Mouse (Mus musculus) granulocyte monocyte progenitor cell, adult 5-6 weeks (primary cell): ENCODE data around the gene Axdnd1. TPM values are rescaled to one million over a fixed set of nuclear protein-coding genes. Genes with fewer than 3 reads are reported as not detected.

Experiments used
- ATAC-seq: replicated peaks from 2 replicates; pipeline ENCODE4 v1.8.0; 2016; ENCODE audit warnings: mild to moderate bottlenecking, moderate TSS enrichment, inconsistent platforms; ENCODE audit not compliant: poor library complexity, severe bottlenecking
- total RNA-seq, 2 experiments: library from RNA; stranded (forward) in 1 of 2; stranded (reverse) in 1 of 2; fragments of 200-712, 200-1000 nt in 1 of 2; fragments of >200 nt in 1 of 2; fragmentation: Nextera tagmentation in 1 of 2; gene quantifications; 2 replicates each; pipeline ENCODE4 v1.2.3; 2014 to 2017

The Axdnd1 gene
- not detected in 2 replicates for total RNA-seq (2014; fragmentation: Nextera tagmentation)
- 0.26 and 1.5 TPM in 2 replicates for total RNA-seq (2017)

- peak; percentile 93 for ATAC-seq
These were observed at the start of gene Axdnd1 for GRCm38 (mm10) chr1:156420671-156421297. TSS of gene Axdnd1 (minus strand) at chr1:156421159.

- no peak for ATAC-seq
These were observed 49.6 kb upstream of the Axdnd1 start for GRCm38 (mm10) chr1:156470557-156470956.

DNA sequence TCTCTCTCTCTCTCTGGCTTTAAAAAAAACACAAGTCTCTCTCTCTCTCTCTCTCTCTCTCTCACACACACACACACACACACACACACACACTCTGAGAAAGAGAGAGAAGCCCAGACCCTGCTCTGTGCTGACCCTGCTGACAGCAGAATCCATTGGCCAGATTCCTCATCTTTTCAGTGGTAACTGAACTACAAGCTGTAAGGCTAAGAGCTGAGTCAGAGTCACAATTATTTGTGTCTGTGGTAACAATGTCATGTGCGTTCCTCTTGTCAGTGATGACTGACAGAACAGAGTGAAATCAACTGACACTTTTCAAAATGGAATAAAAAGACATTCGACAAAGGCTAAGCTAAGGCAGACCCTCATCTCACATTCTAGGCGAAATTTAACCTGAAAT lies 47.6 kb upstream of the Axdnd1 start:
- no peak for ATAC-seq

- peak; percentile 56 for ATAC-seq
These were observed 46.8 kb upstream of the Axdnd1 start for GRCm38 (mm10) chr1:156467655-156468255.

DNA sequence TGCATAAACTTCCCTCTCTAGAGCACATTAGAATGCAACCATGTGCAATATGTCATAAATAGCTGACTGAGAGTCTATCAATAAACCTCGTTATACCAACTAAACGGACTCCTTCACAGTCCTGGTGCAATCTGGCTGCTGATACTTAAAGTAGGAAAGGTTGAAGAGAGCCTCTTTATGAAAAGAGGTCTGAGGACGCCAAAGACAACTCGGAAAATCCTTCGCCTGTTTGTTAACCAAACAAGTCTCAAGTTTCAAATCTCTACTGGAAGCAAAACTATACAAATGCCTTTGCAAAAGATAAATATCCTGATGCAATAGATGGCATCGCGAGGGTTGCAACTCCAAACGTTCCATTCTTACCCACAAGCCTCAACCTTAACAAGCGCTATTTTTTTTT lies 44.0 kb upstream of the Axdnd1 start:
- ATAC-seq: no peak

- no peak for ATAC-seq
These were observed 43.3 kb upstream of the Axdnd1 start for GRCm38 (mm10) chr1:156463981-156464853.

- ATAC-seq: no peak
These were observed 41.5 kb upstream of the Axdnd1 start for GRCm38 (mm10) chr1:156462273-156462991.

DNA sequence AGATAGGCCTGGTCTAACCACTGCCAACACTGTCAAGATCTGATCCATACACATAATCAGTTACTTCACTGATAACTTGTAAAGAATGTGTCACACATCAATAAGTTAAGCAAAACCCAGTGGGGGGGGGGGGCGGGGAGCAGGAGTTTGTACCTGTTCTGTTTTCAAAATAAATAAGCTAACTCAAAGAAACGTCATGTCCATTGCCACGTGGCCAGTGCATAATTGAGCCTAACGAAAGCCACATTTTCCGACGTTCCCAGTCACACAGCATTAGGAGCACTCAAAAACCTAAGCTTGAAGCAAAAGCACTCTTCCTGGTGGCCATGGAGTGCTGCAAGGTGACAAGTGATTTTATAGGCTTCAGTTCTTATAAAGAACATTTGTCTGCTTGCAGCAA lies 40.1 kb upstream of the Axdnd1 start:
- no peak for ATAC-seq

- no peak for ATAC-seq
These were observed 39.3 kb upstream of the Axdnd1 start for GRCm38 (mm10) chr1:156460216-156460615.

DNA sequence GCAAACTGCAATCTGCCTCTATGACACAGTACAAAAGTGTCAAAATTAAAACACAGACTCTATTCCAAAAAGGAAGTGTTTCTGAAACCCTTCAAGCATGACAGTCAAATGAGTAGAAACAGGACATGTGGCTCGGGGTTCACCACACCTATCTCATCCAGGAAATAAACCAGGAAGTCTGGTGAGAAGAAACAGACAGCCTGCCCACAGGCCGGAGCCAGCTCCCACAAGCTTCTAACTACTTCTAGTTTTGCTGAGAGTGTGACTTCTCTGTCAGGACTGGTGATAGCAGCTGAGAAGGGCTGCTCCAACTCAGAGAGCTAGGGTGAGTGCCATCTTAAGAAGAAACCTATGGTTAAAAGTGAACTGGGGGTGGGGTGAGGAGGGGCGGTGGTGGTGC lies 38.7 kb upstream of the Axdnd1 start:
- peak; percentile 92 for ATAC-seq

DNA sequence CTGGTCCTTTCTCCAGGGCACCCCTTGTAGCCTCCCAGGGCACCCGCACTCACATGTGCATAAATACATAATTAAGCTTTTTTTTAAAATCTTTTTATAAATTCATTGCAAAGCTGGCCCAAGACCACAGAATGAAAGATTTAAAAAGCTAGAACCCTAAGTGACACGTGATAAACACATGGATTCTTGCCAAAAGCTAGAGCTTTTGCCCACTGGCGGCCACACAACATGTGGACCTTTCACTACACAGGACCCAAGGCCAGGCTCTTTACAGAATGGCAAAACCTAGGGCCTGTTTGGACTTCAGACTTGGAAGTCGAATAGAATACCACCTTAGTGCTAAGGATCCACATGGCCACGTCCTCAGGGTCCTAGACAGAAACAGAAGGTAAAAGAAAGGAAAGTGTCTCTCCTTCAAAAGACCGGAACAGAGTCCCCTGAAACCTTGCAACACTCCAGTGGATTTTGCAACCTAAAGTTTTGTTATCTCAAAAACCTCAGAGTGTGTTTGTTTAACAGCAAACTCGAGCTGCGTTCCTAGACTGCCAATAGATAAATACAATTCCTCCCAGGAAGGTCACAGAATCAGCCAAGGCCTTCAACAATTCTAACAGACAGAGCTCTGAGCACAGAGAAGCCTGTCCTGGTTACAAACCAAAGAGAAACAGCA lies 37.6 kb upstream of the Axdnd1 start:
- peak; percentile 65 for ATAC-seq

DNA sequence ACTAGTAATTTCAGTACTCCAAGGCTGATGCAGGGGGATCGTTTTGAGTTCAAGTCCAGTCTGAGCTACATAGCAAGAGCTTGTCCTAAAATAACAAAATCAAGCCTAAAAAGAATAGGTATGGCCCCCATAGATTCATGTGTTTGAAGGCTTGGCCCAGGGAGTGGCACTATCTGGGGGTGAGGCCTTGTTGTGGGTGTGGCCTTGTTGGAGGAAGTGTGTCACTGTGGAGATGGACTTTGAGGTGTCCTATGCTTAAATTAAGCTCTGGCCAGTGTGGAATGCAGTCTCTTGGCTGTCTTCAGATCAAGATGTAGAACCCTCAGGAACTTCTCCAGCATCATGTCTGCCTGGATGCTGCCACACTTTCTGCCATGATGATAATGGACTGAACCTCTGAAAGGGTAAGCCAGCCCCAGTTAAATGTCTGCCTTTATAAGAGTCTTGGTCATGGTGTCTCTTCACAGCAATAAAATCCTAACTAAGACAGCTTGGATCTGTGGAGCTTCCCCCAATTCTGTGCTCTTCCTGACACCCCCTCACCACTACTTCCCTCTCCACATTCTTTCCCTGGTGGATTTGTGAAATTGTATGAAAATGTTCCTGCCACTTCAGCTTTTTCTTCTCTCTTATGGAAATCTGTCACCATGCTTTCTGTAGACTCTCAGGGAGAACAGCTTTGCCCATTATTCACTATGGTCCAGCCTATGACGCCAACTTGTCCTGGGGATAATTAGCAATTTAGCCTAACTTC lies 34.2 kb upstream of the Axdnd1 start:
- no peak for ATAC-seq

GRCm38 (mm10) chr1:156454384-156454783 lies 33.4 kb upstream of the Axdnd1 start:
- no peak for ATAC-seq

- no peak for ATAC-seq
These were observed 32.9 kb upstream of the Axdnd1 start for GRCm38 (mm10) chr1:156453876-156454275.

DNA sequence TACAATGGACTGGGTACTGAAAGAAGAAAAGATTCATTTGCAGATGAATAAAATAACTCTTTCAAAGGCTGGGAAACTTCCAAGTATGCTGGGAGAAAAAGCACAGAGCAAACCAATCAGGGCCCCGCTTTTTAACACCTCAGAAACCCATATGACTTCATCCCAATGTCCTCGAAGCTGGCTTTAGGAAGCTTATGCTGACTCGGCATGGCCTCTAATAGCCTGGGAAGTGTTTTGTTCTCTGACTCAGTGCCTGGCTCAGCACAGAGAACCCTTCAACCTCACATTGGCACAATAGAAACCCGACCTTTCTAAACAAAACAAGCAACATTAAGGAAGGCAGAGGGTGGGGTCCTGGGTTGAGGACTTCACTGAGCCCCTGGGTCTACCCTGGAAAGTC lies 29.5 kb upstream of the Axdnd1 start:
- no peak for ATAC-seq

DNA sequence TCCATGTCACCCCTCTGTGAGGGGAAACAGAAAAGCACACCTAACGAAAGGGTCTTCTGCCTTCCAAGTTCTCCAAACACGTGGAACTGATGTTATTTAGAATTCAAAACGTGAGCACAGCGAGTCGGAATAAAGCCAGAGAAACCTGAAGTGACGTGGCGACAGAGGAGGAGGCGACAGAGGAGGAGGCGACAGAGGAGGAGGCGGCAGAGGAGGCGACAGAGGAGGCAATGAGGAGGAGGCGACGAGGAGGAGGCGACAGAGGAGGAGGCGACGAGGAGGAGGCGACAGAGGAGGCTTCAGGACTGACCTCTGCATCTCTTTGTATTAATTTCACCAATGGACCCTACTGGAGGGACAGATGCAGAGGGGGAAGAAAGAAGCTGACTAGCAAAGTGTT lies 28.7 kb upstream of the Axdnd1 start:
- no peak for ATAC-seq

DNA sequence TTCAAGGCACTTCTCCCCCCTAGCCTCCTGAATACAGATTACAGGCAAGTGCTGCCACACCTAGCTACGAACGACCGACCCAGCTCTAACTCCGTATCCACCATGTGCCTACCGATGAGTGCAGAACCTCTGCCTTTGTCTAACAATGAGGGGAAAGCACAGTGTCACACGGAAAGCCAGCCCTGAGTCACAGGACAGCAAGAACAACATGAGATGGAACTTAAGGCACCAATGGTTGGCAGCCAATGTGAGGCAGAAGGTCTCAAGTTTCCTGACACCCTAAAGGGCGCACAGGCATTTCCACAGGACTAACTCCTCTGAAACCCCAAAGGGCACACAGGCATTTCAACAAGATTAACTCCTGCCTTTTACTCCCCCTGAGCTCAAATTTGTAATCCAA lies 28.1 kb upstream of the Axdnd1 start:
- no peak for ATAC-seq

- no peak for ATAC-seq
These were observed 24.1 kb upstream of the Axdnd1 start for GRCm38 (mm10) chr1:156445049-156445448.

DNA sequence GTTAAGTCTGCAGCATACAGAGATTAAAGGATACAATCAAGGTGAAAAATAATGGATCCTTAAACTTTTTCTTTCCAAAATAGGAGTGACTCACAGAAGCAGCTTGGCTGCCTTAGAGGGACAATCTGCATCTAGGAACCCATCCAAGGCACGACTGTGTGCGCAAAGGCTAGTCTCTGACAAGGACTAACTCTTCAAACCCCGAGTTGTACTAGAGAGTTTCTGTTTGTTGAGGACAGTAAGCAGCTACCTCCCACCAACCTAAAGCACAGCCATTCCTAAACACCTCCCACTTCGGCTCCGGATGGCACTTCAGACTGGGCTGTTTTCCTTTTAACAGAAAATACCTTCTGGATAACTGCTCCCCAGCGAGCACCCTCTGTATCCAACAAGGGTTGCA lies 21.8 kb upstream of the Axdnd1 start:
- no peak for ATAC-seq
